Mouse (Mus musculus): Measurements from ENCODE around the gene Mrgprf. TPM values are rescaled to one million over a fixed set of nuclear protein-coding genes. Genes with fewer than 3 reads are reported as not detected.

The Mrgprf gene
- total and polyA plus RNA-seq, 3 experiments, result not detected

DNA sequence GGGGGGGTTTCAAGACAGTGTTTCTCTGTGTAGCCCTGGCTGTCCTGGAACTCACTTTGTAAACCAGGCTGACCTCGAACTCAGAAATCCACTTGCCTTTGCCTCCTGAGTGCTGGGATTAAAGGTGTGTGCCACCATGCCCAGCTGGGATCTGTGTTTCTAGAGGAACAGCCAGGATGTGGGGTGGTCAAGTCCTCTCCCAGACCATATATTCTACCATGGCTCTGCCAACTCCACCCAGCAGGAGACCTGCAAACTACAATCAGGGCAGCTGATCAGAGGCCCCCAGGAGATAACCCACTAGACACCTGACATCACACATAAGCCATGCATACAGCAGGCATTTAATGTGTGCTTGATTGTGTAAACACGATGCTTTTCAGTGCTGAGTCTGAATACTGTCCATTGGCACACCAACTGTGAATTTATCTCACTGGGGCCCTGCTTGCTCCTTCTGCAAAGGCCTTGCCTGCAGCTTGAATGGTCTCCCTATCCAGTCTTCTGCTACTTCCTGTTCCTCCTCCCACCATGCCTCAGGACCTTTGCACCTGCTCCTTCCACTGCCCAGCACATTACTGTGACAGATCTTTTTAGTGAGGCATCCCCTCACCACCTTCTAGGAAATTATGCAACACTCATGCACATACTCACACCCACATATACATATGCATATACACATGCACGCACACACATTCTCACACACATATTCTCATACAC is 35.1 kb downstream of the Mrgprf start:
- Histone ChIP-seq H3K4me3 (ENCODE audit: control insufficient read depth in 1 of 2, insufficient read depth in 1 of 2, low read depth in 2 of 2, low read length in 2 of 2) (no peak overlapping the region), H3K9me3 (replicated peaks; ENCODE audit: insufficient read depth, low read length) (no peaks in the 10 kb centered on the region), H3K27ac (ENCODE audit: control insufficient read depth, low read depth, low read length) (no peak overlapping the region), H3K79me2 (ENCODE audit: control insufficient read depth, insufficient read depth, low read length, poor library complexity) (no peaks in the 10 kb centered on the region), H3K4me1 (ENCODE audit: control insufficient read depth in 1 of 2, insufficient read depth in 2 of 2, low read length in 2 of 2) (no peaks in the 10 kb centered on the region), H3K36me3 (ENCODE audit: control insufficient read depth in 1 of 2, insufficient read depth in 2 of 2, low read length in 2 of 2) (no peaks in the 10 kb centered on the region), H3K27me3 (ENCODE audit: control insufficient read depth in 1 of 2, insufficient read depth in 2 of 2, low read length in 2 of 2) (no peaks in the 10 kb centered on the region), H3K9ac (ENCODE audit: control insufficient read depth, low read depth, low read length, poor library complexity, severe bottlenecking) (no peak overlapping the region)
- DNase-seq (ENCODE audit: low read depth, low spot score), result no peak
- TF ChIP-seq NELFE (IDR thresholded peaks at IDR 0.05; ENCODE audit: low read depth, low read length) (no peak), GATA1 (IDR thresholded peaks at IDR 0.05; ENCODE audit: low read depth, low read length) (no peak), POLR2AphosphoS2 (IDR thresholded peaks at IDR 0.05; ENCODE audit: low read length) (no peak), MYC (IDR thresholded peaks at IDR 0.05; ENCODE audit: low read depth, low read length) (no peak), MXI1 (IDR thresholded peaks at IDR 0.05; ENCODE audit: low read depth, low read length) (no peak), ETS1 (IDR thresholded peaks at IDR 0.05; ENCODE audit: low read depth, low read length) (no peak), NRF1 (IDR thresholded peaks at IDR 0.05; ENCODE audit: insufficient read depth, low read depth, low read length, poor library complexity, severe bottlenecking) (no peak), EP300 (IDR thresholded peaks at IDR 0.05; ENCODE audit: low read depth in 1 of 2, low read length in 2 of 2) (no peak), SMC3 (IDR thresholded peaks at IDR 0.05; ENCODE audit: low read depth, low read length) (no peak), CTCF (IDR thresholded peaks at IDR 0.05 in 2 of 3, conservative IDR thresholded peaks at IDR 0.05 in 1 of 3; ENCODE audit: control insufficient read depth in 1 of 3, insufficient read depth in 1 of 3, low read depth in 2 of 3, low read length in 3 of 3, poor library complexity in 1 of 3, severe bottlenecking in 1 of 3) (no peak), HCFC1 (IDR thresholded peaks at IDR 0.05; ENCODE audit: low read depth, low read length) (no peak), GABPA (IDR thresholded peaks at IDR 0.05; ENCODE audit: low read depth, low read length) (no peak), MEF2A (IDR thresholded peaks at IDR 0.05; ENCODE audit: extremely low read depth, insufficient replicate concordance, low read depth, low read length, poor library complexity, severe bottlenecking) (no peak), USF2 (IDR thresholded peaks at IDR 0.05; ENCODE audit: borderline replicate concordance in 1 of 2, insufficient read depth in 1 of 2, low read depth in 1 of 2, low read length in 2 of 2) (no peak)

DNA sequence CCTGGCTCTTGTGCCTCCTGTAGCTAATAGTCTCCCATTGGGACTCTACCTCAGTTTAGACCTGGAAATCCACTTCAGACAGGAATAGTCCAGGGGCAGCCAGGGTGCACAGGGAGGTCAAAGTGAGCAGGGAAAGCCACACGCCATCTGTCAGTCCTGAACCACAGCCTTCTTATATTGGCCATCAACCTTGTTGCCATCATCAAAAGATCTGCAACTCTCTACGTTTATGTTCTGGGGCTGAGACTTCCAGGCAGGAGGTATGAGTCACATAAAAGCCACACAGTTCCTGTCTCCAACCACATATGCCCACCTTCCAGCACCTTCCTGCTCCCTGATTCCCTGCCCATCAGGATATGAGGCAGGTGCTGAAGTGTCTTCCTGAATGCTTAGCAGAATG is 37.3 kb downstream of the Mrgprf start:
- Histone ChIP-seq H3K27ac (ENCODE audit: control insufficient read depth, low read depth, low read length) (no peak overlapping the region), H3K9me3 (replicated peaks; ENCODE audit: insufficient read depth, low read length) (no peaks in the 10 kb centered on the region), H3K4me3 (ENCODE audit: control insufficient read depth in 1 of 2, insufficient read depth in 1 of 2, low read depth in 2 of 2, low read length in 2 of 2) (no peak overlapping the region), H3K27me3 (ENCODE audit: control insufficient read depth in 1 of 2, insufficient read depth in 2 of 2, low read length in 2 of 2) (no peaks in the 10 kb centered on the region), H3K36me3 (ENCODE audit: control insufficient read depth in 1 of 2, insufficient read depth in 2 of 2, low read length in 2 of 2) (no peaks in the 10 kb centered on the region), H3K9ac (ENCODE audit: control insufficient read depth, low read depth, low read length, poor library complexity, severe bottlenecking) (no peak overlapping the region), H3K4me1 (ENCODE audit: control insufficient read depth in 1 of 2, insufficient read depth in 2 of 2, low read length in 2 of 2) (no peaks in the 10 kb centered on the region), H3K79me2 (ENCODE audit: control insufficient read depth, insufficient read depth, low read length, poor library complexity) (no peaks in the 10 kb centered on the region)
- DNase-seq (ENCODE audit: low read depth, low spot score), result no peak
- TF ChIP-seq MAX (IDR thresholded peaks at IDR 0.05; ENCODE audit: low read length) (no peak), KAT2A (conservative IDR thresholded peaks at IDR 0.05; ENCODE audit: low read depth, low read length) (no peak), MEF2A (IDR thresholded peaks at IDR 0.05; ENCODE audit: extremely low read depth, insufficient replicate concordance, low read depth, low read length, poor library complexity, severe bottlenecking) (no peak), TAL1 (IDR thresholded peaks at IDR 0.05; ENCODE audit: low read length) (no peak), GATA1 (IDR thresholded peaks at IDR 0.05; ENCODE audit: low read depth, low read length) (no peak), SIN3A (IDR thresholded peaks at IDR 0.05; ENCODE audit: low read length) (no peak), MAFK (IDR thresholded peaks at IDR 0.05; ENCODE audit: borderline replicate concordance, low read depth, low read length) (no peak)
